Mouse (Mus musculus) spleen, adult 18-20 months (tissue): ENCODE measurements around the gene Eme1.

ENCODE experiments used
- DNase-seq, 2 experiments: peaks; one replicate each; pipeline ENCODE4 v3.0.0; 2022; ENCODE audit warnings: mixed read lengths in 2 of 2

Gene Eme1

GRCm38 (mm10) chr11:94596311-94596852 lies 57.4 kb downstream of the Eme1 start:
- peak; percentile 42 to 64 for DNase-seq
